ENCODE assay signal across 1 mouse cellular context in the genomic region with DNA sequence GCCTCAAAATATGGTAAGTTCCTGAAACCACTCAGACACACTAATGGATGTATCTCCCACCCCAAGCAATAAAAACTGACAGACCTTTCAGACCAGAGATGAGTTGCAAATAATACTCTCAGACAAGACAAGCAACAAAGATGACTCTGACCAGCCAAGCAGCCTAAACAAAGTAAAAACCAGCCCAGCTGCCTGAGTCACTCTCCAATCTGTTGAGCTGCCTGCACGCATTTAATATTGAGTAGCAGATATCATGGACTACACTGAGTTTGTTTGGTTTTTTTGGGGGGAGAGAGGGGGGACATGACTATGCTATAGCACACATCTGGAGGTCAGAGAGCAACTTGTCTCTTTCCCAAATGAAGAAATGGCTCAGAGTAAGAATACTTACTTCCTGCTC.
TF ChIP-seq lines count a peak whose summit lies in the region.

No protein-coding gene starts in this region.

TF ChIP-seq in CH12.LX, 34 proteins besides CTCF, POLR2A, EP300 and RAD21:
- TF ChIP-seq ZC3H11A (IDR thresholded peaks at IDR 0.05; ENCODE audit: low read depth, low read length) (no peak), POLR2AphosphoS2 (IDR thresholded peaks at IDR 0.05; ENCODE audit: low read depth, low read length) (0 out of 2 replicates have a peak, but pooled peaks have one; percentile 0), NELFE (IDR thresholded peaks at IDR 0.05; ENCODE audit: low read depth, low read length) (no peak), USF2 (conservative IDR thresholded peaks at IDR 0.05; ENCODE audit: low read depth, low read length) (no peak), ETS1 (conservative IDR thresholded peaks at IDR 0.05; ENCODE audit: low read depth, low read length) (no peak), USF1 (IDR thresholded peaks at IDR 0.05; ENCODE audit: low read depth, low read length) (no peak), RCOR1 (conservative IDR thresholded peaks at IDR 0.05; ENCODE audit: low read depth, low read length) (no peak), UBTF (IDR thresholded peaks at IDR 0.05; ENCODE audit: low read depth, low read length) (no peak), MYC (IDR thresholded peaks at IDR 0.05; ENCODE audit: low read depth, low read length) (no peak)
